Mouse (Mus musculus): ENCODE measurements at regions not wholly inside any gene's neighbourhood (a gene's known extent, or its start where the extent isn't known, plus 50 kb on each side); places are given as distances from the start of the nearest gene placed in this dataset.

- Histone ChIP-seq H3K4me2 (ENCODE audit: insufficient read depth, low read depth, poor library complexity, severe bottlenecking) (no peak overlapping the region; the same call in 1 of the 2 replicates), H3K4me3 (replicated peaks in 1 of 3; ENCODE audit: low read depth in 2 of 3, low read length in 2 of 3, poor library complexity in 1 of 3) (no peak overlapping the region), H3K4me1 (ENCODE audit: control insufficient read depth in 1 of 2, insufficient read depth in 2 of 2) (no peaks in the 10 kb centered on the region), H3K36me3 (replicated peaks in 1 of 2; ENCODE audit: control insufficient read depth in 1 of 2, insufficient read depth in 1 of 2, low read length in 1 of 2) (no peaks in the 10 kb centered on the region), H3K27me3 (replicated peaks) (no peaks in the 10 kb centered on the region), H3K9me3 (replicated peaks; ENCODE audit: low read length) (no peaks in the 10 kb centered on the region), H3K9ac (ENCODE audit: insufficient read depth, low read depth) (0 out of 2 replicates have a peak overlapping the region, but pooled peaks have one; percentile 56), H3K27ac (ENCODE audit: insufficient read depth, low read depth) (peak overlapping the region; percentile 45; the same call in 1 of the 2 replicates), H3K79me2 (replicated peaks; ENCODE audit: control insufficient read depth, extremely low read depth, insufficient read depth, poor library complexity, severe bottlenecking) (no peaks in the 10 kb centered on the region)
- DNase-seq (ENCODE audit: extremely low read depth), result no peak
- in situ Hi-C loops (cut with MboI; ENCODE audit: low pct_ligation_motif_present, low pct_unique_long_range_greater_than_20kb, low sequenced_read_pairs) (no loop called here), dilution Hi-C loops (cut with MboI; ENCODE audit: extremely low pct_ligation_motif_present, extremely low pct_unique_long_range_greater_than_20kb, low sequenced_read_pairs) (no loop called here)
- TF ChIP-seq MAX (IDR thresholded peaks at IDR 0.05; ENCODE audit: low read length), result no peak
- TF ChIP-seq RAD21 (IDR thresholded peaks at IDR 0.05; ENCODE audit: low read depth, low read length), result no peak
- no peak for TF ChIP-seq HCFC1 (IDR thresholded peaks at IDR 0.05; ENCODE audit: low read depth, low read length)
- no peak for TF ChIP-seq POLR2A (IDR thresholded peaks at IDR 0.05; ENCODE audit: low read depth, low read length)
- no peak for TF ChIP-seq ZNF384 (IDR thresholded peaks at IDR 0.05; ENCODE audit: low read depth, low read length)
- TF ChIP-seq MEF2A (IDR thresholded peaks at IDR 0.05; ENCODE audit: borderline replicate concordance, low read depth, low read length), result no peak
- no peak for TF ChIP-seq ZC3H11A (IDR thresholded peaks at IDR 0.05; ENCODE audit: low read depth, low read length)
- no peak for TF ChIP-seq PAX5 (IDR thresholded peaks at IDR 0.05; ENCODE audit: low read length)
- no peak for TF ChIP-seq KAT2A (IDR thresholded peaks at IDR 0.05; ENCODE audit: insufficient replicate concordance, low read length)
- no peak for TF ChIP-seq ETS1 (conservative IDR thresholded peaks at IDR 0.05; ENCODE audit: low read depth, low read length)
- no peak for TF ChIP-seq ELF1 (IDR thresholded peaks at IDR 0.05; ENCODE audit: low read depth, low read length)
- TF ChIP-seq SIN3A (IDR thresholded peaks at IDR 0.05; ENCODE audit: low read length), result no peak
- no peak for TF ChIP-seq RCOR1 (conservative IDR thresholded peaks at IDR 0.05; ENCODE audit: low read depth, low read length)
- TF ChIP-seq POLR2AphosphoS2 (IDR thresholded peaks at IDR 0.05; ENCODE audit: low read depth, low read length), result no peak
- no peak for TF ChIP-seq ZKSCAN1 (IDR thresholded peaks at IDR 0.05; ENCODE audit: borderline replicate concordance, low read depth, low read length)
- no peak for TF ChIP-seq CHD1 (IDR thresholded peaks at IDR 0.05; ENCODE audit: low read depth, low read length)
These were observed 51.2 kb upstream of the Rhox5 start for GRCm38 (mm10) chrX:37753474-37753873.

- dilution Hi-C loops (cut with MboI; ENCODE audit: extremely low pct_ligation_motif_present, extremely low pct_unique_long_range_greater_than_20kb, low sequenced_read_pairs) (no loop called here), in situ Hi-C loops (cut with MboI; ENCODE audit: low pct_ligation_motif_present, low pct_unique_long_range_greater_than_20kb, low sequenced_read_pairs) (no loop called here)
These were observed 50.3 kb upstream of the Rhox5 start for GRCm38 (mm10) chrX:37754385-37754784.

More at GRCm38 (mm10) chrX:37754385-37754784, 50.3 kb upstream of the Rhox5 start:
- Histone ChIP-seq H3K27ac (ENCODE audit: insufficient read depth, low read depth) (no peak overlapping the region), H3K9ac (ENCODE audit: insufficient read depth, low read depth) (peak overlapping the region; percentile 53; the same call in 1 of the 2 replicates), H3K27me3 (replicated peaks) (no peaks in the 10 kb centered on the region), H3K4me3 (replicated peaks in 1 of 3; ENCODE audit: low read depth in 2 of 3, low read length in 2 of 3, poor library complexity in 1 of 3) (peak overlapping the region in 1 of 3 experiments; percentile 56), H3K36me3 (replicated peaks in 1 of 2; ENCODE audit: control insufficient read depth in 1 of 2, insufficient read depth in 1 of 2, low read length in 1 of 2) (no peaks in the 10 kb centered on the region), H3K4me1 (ENCODE audit: control insufficient read depth in 1 of 2, insufficient read depth in 2 of 2) (no peaks in the 10 kb centered on the region), H3K4me2 (ENCODE audit: insufficient read depth, low read depth, poor library complexity, severe bottlenecking) (no peak overlapping the region; the same call in 1 of the 2 replicates), H3K79me2 (replicated peaks; ENCODE audit: control insufficient read depth, extremely low read depth, insufficient read depth, poor library complexity, severe bottlenecking) (no peaks in the 10 kb centered on the region), H3K9me3 (replicated peaks; ENCODE audit: low read length) (no peaks in the 10 kb centered on the region)
- TF ChIP-seq MAX (IDR thresholded peaks at IDR 0.05; ENCODE audit: low read length), result no peak
- no peak for TF ChIP-seq IRF4 (IDR thresholded peaks at IDR 0.05; ENCODE audit: low read depth, low read length)
- TF ChIP-seq POLR2A (IDR thresholded peaks at IDR 0.05; ENCODE audit: low read depth, low read length), result peak; percentile 63
- TF ChIP-seq CHD2 (IDR thresholded peaks at IDR 0.05; ENCODE audit: low read length), result peak; percentile 42; the same call in 1 of the 2 replicates
- TF ChIP-seq TCF12 (IDR thresholded peaks at IDR 0.05; ENCODE audit: low read depth, low read length), result peak; percentile 51; the same call in 1 of the 2 replicates
- no peak for TF ChIP-seq ETS1 (conservative IDR thresholded peaks at IDR 0.05; ENCODE audit: low read depth, low read length)
- TF ChIP-seq USF2 (conservative IDR thresholded peaks at IDR 0.05; ENCODE audit: low read depth, low read length), result no peak
- TF ChIP-seq HCFC1 (IDR thresholded peaks at IDR 0.05; ENCODE audit: low read depth, low read length), result peak; percentile 24; the same call in 1 of the 2 replicates
- TF ChIP-seq NELFE (IDR thresholded peaks at IDR 0.05; ENCODE audit: low read depth, low read length), result 0 out of 2 replicates have a peak, but pooled peaks have one; percentile 51
- TF ChIP-seq TBP (conservative IDR thresholded peaks at IDR 0.05; ENCODE audit: low read depth, low read length), result peak; percentile 50; the same call in 1 of the 2 replicates
- TF ChIP-seq PAX5 (IDR thresholded peaks at IDR 0.05; ENCODE audit: low read length), result no peak
- no peak for TF ChIP-seq EP300 (IDR thresholded peaks at IDR 0.05; ENCODE audit: low read length)
- no peak for TF ChIP-seq MEF2A (IDR thresholded peaks at IDR 0.05; ENCODE audit: borderline replicate concordance, low read depth, low read length)
- no peak for TF ChIP-seq RAD21 (IDR thresholded peaks at IDR 0.05; ENCODE audit: low read depth, low read length)
- TF ChIP-seq JUND (conservative IDR thresholded peaks at IDR 0.05; ENCODE audit: low read depth, low read length), result no peak
- no peak for TF ChIP-seq USF1 (IDR thresholded peaks at IDR 0.05; ENCODE audit: low read depth, low read length)
- TF ChIP-seq SIN3A (IDR thresholded peaks at IDR 0.05; ENCODE audit: low read length), result no peak
- TF ChIP-seq MAFK (IDR thresholded peaks at IDR 0.05; ENCODE audit: insufficient replicate concordance, low read length), result no peak
- TF ChIP-seq ZC3H11A (IDR thresholded peaks at IDR 0.05; ENCODE audit: low read depth, low read length), result no peak
- TF ChIP-seq ELF1 (IDR thresholded peaks at IDR 0.05; ENCODE audit: low read depth, low read length), result peak; percentile 69
- no peak for TF ChIP-seq CTCF (conservative IDR thresholded peaks at IDR 0.05 in 1 of 2, IDR thresholded peaks at IDR 0.05 in 1 of 2; ENCODE audit: low read depth in 2 of 2, low read length in 2 of 2)
- no peak for TF ChIP-seq ZKSCAN1 (IDR thresholded peaks at IDR 0.05; ENCODE audit: borderline replicate concordance, low read depth, low read length)
- TF ChIP-seq RCOR1 (conservative IDR thresholded peaks at IDR 0.05; ENCODE audit: low read depth, low read length), result no peak
- no peak for TF ChIP-seq ZMIZ1 (IDR thresholded peaks at IDR 0.05; ENCODE audit: low read depth, low read length)
- TF ChIP-seq KAT2A (IDR thresholded peaks at IDR 0.05; ENCODE audit: insufficient replicate concordance, low read length), result no peak
- no peak for TF ChIP-seq POLR2AphosphoS2 (IDR thresholded peaks at IDR 0.05; ENCODE audit: low read depth, low read length)
- TF ChIP-seq NRF1 (IDR thresholded peaks at IDR 0.05; ENCODE audit: low read depth, low read length), result no peak
- DNase-seq (ENCODE audit: extremely low read depth), result peak; percentile 14

Data from CH12.LX (cell line).